Mouse (Mus musculus): Measurements from ENCODE around the gene Mgat3. TPM values are rescaled to one million over a fixed set of nuclear protein-coding genes. Genes with fewer than 3 reads are reported as not detected.
A peak's percentile ranks its signal among the peaks of the same experiment; 100 is the strongest.

Mgat3 gene
- polyA plus RNA-seq, 1 experiment from 2014 or later: 1.4 TPM

DNA sequence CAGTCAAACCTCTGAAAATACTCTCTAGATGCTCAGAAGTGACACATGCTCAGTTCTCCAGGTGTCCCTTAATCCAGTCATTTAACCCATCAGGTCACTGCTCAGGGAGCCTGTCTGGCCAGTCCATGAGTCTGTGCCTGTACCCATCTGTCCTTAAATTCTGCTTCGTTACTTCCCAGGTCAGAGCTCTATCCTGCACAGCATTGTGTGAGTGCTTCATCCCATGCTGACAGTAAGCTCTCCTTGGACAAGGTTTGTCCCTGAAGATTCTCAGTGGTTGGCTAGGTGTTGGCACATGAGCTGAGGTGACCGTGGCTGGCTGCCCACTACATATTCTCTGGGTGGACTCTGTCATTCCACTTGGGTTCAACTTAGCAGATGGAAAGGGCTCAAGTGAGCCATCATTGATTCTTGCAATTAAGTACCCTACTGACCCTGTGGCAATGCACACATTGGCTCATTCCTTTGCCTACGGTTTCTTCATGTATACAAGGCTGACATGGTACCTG, 32.6 kb downstream of the Mgat3 start:
- no peak for ATAC-seq (ENCODE audit: insufficient number of reproducible peaks, low FRiP score)
- Histone ChIP-seq H3K9me3 (replicated peaks) (no peaks in the 10 kb centered on the region), H3K4me2 (no peak overlapping the region)

DNA sequence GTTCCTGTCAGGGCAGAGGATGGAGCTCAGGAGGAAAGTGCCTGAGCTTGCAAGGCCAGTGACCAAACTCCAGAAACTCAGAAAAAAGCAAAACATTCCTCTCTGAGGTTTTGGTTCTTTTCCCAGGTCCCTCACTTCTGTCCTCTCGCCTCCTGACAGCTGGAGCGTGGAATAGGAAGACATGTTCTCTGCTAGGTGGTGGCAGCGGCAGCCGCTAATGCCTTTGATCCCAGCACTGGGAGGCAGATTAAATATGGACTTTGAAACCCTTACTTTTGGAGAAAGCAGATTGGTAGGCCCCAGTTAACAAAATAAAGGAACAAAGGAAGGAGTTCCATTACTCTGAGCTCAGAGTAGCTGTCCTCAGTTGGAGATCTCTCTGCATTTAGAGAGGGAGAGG, 34.9 kb downstream of the Mgat3 start:
- peaks cover 12% of the 10 kb centered on the region for H3K27me3 ChIP-seq (replicated peaks)
- no peak for ATAC-seq (ENCODE audit: insufficient number of reproducible peaks, low FRiP score)
- no peak overlapping the region for H3K4me2 ChIP-seq
- no peak overlapping the region for H3K4me3 ChIP-seq
- no peaks in the 10 kb centered on the region for H3K36me3 ChIP-seq
- H3K9me3 ChIP-seq (replicated peaks): no peaks in the 10 kb centered on the region
- no peaks in the 10 kb centered on the region for H3K4me1 ChIP-seq (replicated peaks)
- no peak overlapping the region for H3K9ac ChIP-seq
- WGBS: 31% methylated on average over 4 of the region's 4 CpGs
- no peak overlapping the region for H3K27ac ChIP-seq (ENCODE audit: poor library complexity, severe bottlenecking)

More for the DNA sequence above, 32.6 kb downstream of the Mgat3 start:
- Histone ChIP-seq H3K9ac (no peak overlapping the region), H3K27me3 (replicated peaks) (peaks cover 4% of the 10 kb centered on the region; the same call in 1 of the 2 replicates), H3K4me1 (replicated peaks) (no peaks in the 10 kb centered on the region), H3K36me3 (no peaks in the 10 kb centered on the region), H3K4me3 (no peak overlapping the region), H3K27ac (ENCODE audit: poor library complexity, severe bottlenecking) (no peak overlapping the region)
- 78% methylated on average over 3 of the region's 3 CpGs for WGBS

- peaks cover 12% of the 10 kb centered on the region for H3K27me3 ChIP-seq (replicated peaks)
- no peaks in the 10 kb centered on the region for H3K4me1 ChIP-seq (replicated peaks)
- H3K9ac ChIP-seq: no peak overlapping the region
- H3K27ac ChIP-seq (ENCODE audit: poor library complexity, severe bottlenecking): no peak overlapping the region
- ATAC-seq (ENCODE audit: insufficient number of reproducible peaks, low FRiP score): no peak
- H3K4me2 ChIP-seq: no peak overlapping the region
- H3K36me3 ChIP-seq: no peaks in the 10 kb centered on the region
- H3K4me3 ChIP-seq: no peak overlapping the region
- H3K9me3 ChIP-seq (replicated peaks): no peaks in the 10 kb centered on the region
These were observed 40.2 kb downstream of the Mgat3 start for GRCm38 (mm10) chr15:80213688-80214087.

DNA sequence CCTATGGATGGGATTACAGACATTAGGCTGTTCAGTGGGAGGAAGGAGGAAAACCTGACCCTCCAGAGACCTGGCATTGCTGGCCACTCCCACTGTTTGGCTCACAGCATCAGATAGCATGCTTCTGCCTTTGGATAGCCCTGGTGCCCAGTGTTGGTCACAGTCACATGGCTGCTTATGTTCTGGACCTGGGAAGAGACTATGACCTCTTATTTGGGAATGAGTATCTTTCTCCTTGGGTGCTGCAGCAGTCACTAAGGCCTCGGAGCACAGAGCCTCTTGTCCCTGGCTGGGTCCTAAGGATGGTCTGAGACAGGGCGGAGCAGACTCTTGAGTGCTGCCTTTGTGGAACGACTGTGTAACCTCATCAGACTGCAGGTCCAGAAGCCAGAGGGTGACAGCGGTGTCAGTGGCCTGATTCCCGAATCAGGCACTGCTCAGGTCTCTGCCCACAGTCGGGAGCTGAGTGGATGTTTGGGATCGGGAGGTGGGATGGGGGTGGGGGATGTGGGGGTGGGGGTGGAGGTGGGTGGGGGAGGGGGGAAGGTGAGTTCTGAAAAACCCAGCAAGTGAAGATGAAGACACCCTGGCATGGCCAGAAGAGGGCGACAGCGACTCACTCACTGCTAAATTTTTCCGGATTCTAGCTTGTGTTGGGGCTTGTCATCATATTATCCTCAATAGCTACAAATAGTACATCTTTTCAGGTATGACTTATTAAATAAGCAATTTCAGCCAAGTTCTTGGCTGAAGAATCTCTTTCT, 42.4 kb downstream of the Mgat3 start:
- Histone ChIP-seq H3K9ac (no peak overlapping the region), H3K27me3 (replicated peaks) (peaks cover 8% of the 10 kb centered on the region), H3K4me3 (no peak overlapping the region), H3K9me3 (replicated peaks) (no peaks in the 10 kb centered on the region), H3K4me1 (replicated peaks) (peaks cover 8% of the 10 kb centered on the region), H3K4me2 (no peak overlapping the region), H3K36me3 (no peaks in the 10 kb centered on the region), H3K27ac (ENCODE audit: poor library complexity, severe bottlenecking) (no peak overlapping the region)
- WGBS: 13% methylated on average over 10 of the region's 10 CpGs
- ATAC-seq (ENCODE audit: insufficient number of reproducible peaks, low FRiP score): 0 out of 2 replicates have a peak, but pooled peaks have one; percentile 17

- Histone ChIP-seq H3K27ac (ENCODE audit: poor library complexity, severe bottlenecking) (no peak overlapping the region), H3K36me3 (no peaks in the 10 kb centered on the region), H3K9me3 (replicated peaks) (no peaks in the 10 kb centered on the region), H3K4me2 (no peak overlapping the region), H3K4me1 (replicated peaks) (peaks cover 8% of the 10 kb centered on the region), H3K9ac (no peak overlapping the region), H3K4me3 (no peak overlapping the region), H3K27me3 (replicated peaks) (peaks cover 8% of the 10 kb centered on the region)
- no peak for ATAC-seq (ENCODE audit: insufficient number of reproducible peaks, low FRiP score)
- 56% methylated on average over 9 of the region's 9 CpGs for WGBS
These were observed 42.9 kb downstream of the Mgat3 start for GRCm38 (mm10) chr15:80216480-80216820.

GRCm38 (mm10) chr15:80217476-80217875, 44.0 kb downstream of the Mgat3 start:
- no peaks in the 10 kb centered on the region for H3K9me3 ChIP-seq (replicated peaks)

GRCm38 (mm10) chr15:80219211-80219610, 45.7 kb downstream of the Mgat3 start:
- Histone ChIP-seq H3K27me3 (replicated peaks) (no peaks in the 10 kb centered on the region; the same call in 1 of the 2 replicates), H3K27ac (ENCODE audit: poor library complexity, severe bottlenecking) (no peak overlapping the region), H3K9me3 (replicated peaks) (no peaks in the 10 kb centered on the region), H3K9ac (0 out of 2 replicates have a peak overlapping the region, but pooled peaks have one; percentile 19), H3K4me2 (peak overlapping the region; percentile 45), H3K4me3 (no peak overlapping the region), H3K4me1 (replicated peaks) (peaks cover 20% of the 10 kb centered on the region), H3K36me3 (no peaks in the 10 kb centered on the region)
- 25% methylated on average over 14 of the region's 14 CpGs for WGBS
- ATAC-seq (ENCODE audit: insufficient number of reproducible peaks, low FRiP score): peak; percentile 49; the same call in 1 of the 2 replicates

More at GRCm38 (mm10) chr15:80217476-80217875, 44.0 kb downstream of the Mgat3 start:
- no peak for ATAC-seq (ENCODE audit: insufficient number of reproducible peaks, low FRiP score)
- H3K9ac ChIP-seq: no peak overlapping the region
- no peaks in the 10 kb centered on the region for H3K36me3 ChIP-seq
- no peak overlapping the region for H3K4me2 ChIP-seq
- peaks cover under 1% of the 10 kb centered on the region; the same call in 1 of the 2 replicates for H3K27me3 ChIP-seq (replicated peaks)
- H3K4me3 ChIP-seq: no peak overlapping the region
- WGBS: 78% methylated on average over 10 of the region's 10 CpGs
- H3K27ac ChIP-seq (ENCODE audit: poor library complexity, severe bottlenecking): no peak overlapping the region
- peaks cover 8% of the 10 kb centered on the region for H3K4me1 ChIP-seq (replicated peaks)

DNA sequence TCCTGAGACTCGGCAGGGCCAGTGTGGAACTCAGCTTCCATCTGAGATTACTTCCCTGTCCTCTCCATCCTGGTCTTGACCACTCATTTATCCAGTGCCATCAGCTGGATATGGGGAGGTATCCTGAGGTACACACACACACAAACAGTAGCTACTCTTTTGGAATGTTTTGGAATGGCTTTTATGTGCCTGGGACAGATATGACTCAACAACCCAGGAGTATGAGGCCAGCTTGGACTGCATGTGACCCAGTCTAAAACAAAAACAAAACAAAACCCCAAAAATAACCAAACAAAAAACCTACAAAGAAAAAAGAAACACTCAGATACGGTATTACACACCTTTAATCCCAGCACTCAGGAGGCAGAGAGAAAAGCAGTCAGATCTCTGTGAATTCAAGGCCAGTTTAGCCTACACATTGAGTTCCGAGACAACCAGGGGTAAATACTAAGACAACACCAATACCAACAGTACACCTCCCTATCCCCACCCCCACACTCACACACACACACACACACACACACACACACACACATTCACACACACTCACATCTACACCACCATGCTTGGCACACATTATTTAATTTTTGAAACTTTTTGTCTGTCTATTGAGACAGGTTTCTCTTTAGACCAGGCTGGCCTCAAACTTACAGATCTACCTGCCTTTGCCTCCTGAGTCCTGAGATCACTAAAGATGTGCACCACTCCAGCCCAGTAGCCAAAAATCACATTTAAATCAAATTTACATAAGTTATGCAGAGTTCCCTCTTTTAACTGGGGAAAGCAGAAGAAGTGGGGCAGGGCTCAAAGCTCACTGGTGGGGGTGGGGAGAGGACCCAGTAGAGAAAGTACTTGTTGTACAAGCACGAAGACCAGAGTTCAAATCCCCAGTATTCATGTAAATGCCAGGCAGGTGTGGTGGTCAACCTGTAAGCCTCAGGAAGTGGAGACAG, 46.5 kb downstream of the Mgat3 start:
- Histone ChIP-seq H3K9ac (0 out of 2 replicates have a peak overlapping the region, but pooled peaks have one; percentile 19), H3K4me1 (replicated peaks) (peaks cover 20% of the 10 kb centered on the region), H3K36me3 (no peaks in the 10 kb centered on the region), H3K4me2 (peak overlapping the region; percentile 45), H3K27ac (ENCODE audit: poor library complexity, severe bottlenecking) (no peak overlapping the region), H3K4me3 (no peak overlapping the region), H3K27me3 (replicated peaks) (no peaks in the 10 kb centered on the region), H3K9me3 (replicated peaks) (no peaks in the 10 kb centered on the region)
- WGBS: 58% methylated on average over 4 of the region's 4 CpGs
- no peak; the same call in 1 of the 2 replicates for ATAC-seq (ENCODE audit: insufficient number of reproducible peaks, low FRiP score)

DNA sequence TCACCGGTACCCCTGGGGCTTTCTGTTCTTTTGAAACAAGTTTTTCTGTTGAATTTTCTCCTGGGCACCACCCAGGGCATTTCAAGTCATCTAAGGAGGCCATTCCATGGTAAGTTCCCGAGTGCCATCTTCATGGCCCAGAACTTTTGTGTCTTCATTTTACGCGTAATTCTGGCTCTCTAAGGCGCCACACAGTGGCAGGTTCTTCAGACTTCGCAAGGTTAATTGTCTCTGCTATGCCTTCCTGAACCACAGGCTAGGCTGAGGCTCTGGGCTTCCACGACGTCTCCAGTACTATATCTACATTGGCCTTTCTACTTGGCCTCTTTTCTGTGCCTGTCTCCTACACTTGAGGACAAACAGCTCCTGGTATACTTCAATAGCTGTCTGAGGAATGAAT, 47.5 kb downstream of the Mgat3 start:
- Histone ChIP-seq H3K27ac (ENCODE audit: poor library complexity, severe bottlenecking) (no peak overlapping the region), H3K4me3 (no peak overlapping the region), H3K4me1 (replicated peaks) (peaks cover 20% of the 10 kb centered on the region), H3K4me2 (no peak overlapping the region), H3K36me3 (no peaks in the 10 kb centered on the region), H3K9ac (no peak overlapping the region), H3K9me3 (replicated peaks) (no peaks in the 10 kb centered on the region), H3K27me3 (replicated peaks) (no peaks in the 10 kb centered on the region)
- WGBS: 57% methylated on average over 8 of the region's 8 CpGs
- no peak for ATAC-seq (ENCODE audit: insufficient number of reproducible peaks, low FRiP score)

DNA sequence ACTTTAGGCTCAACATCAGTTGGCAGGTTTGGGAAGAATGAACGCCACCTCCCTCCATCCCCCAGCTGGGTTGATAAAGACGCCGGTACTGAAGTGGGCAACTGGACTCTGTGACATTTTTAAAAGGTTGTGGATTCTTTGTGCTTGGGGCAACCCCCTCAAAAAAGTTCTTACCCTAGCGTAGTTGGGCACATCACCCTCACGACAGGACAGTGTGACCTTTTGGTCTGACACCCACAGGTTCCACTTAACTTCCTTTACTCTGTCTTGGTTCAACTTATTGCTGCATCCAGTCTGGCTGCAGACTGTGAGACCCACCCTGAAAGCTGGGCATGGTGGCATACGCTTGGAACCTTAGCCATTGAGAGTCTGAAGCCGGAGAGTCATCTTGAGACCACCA, 50.2 kb downstream of the Mgat3 start:
- Histone ChIP-seq H3K4me3 (no peak overlapping the region), H3K27me3 (replicated peaks) (no peaks in the 10 kb centered on the region), H3K9me3 (replicated peaks) (no peaks in the 10 kb centered on the region), H3K9ac (no peak overlapping the region), H3K27ac (ENCODE audit: poor library complexity, severe bottlenecking) (no peak overlapping the region), H3K4me1 (replicated peaks) (peaks cover 20% of the 10 kb centered on the region), H3K4me2 (peak overlapping the region; percentile 7; the same call in 1 of the 2 replicates), H3K36me3 (no peaks in the 10 kb centered on the region)
- no peak for ATAC-seq (ENCODE audit: insufficient number of reproducible peaks, low FRiP score)
- 57% methylated on average over 7 of the region's 7 CpGs for WGBS

- no peaks in the 10 kb centered on the region for H3K9me3 ChIP-seq (replicated peaks)
- H3K4me3 ChIP-seq: no peak overlapping the region
- 0 out of 2 replicates have a peak, but pooled peaks have one; percentile 37 for ATAC-seq (ENCODE audit: insufficient number of reproducible peaks, low FRiP score)
- H3K4me1 ChIP-seq (replicated peaks): peaks cover 12% of the 10 kb centered on the region
- H3K27me3 ChIP-seq (replicated peaks): no peaks in the 10 kb centered on the region
- no peaks in the 10 kb centered on the region for H3K36me3 ChIP-seq
- 25% methylated on average over 9 of the region's 9 CpGs for WGBS
- H3K4me2 ChIP-seq: no peak overlapping the region
- no peak overlapping the region for H3K27ac ChIP-seq (ENCODE audit: poor library complexity, severe bottlenecking)
- H3K9ac ChIP-seq: no peak overlapping the region
These were observed 51.7 kb downstream of the Mgat3 start for GRCm38 (mm10) chr15:80225208-80225607.
